Mouse (Mus musculus) erythroblast, embryonic 14.5 days (primary cell): ENCODE data around the gene Dtx1.

Experiments used
- GATA1 ChIP-seq: IDR thresholded peaks from 2 replicates; pipeline ENCODE4 v1.6.1; 2012; ENCODE audit warnings: low read length, inconsistent platforms, mixed read lengths
- TAL1 ChIP-seq: IDR thresholded peaks from 3 replicates; pipeline ENCODE4 v1.6.1; 2012; ENCODE audit warnings: low read length, inconsistent platforms, mixed read lengths

DNA sequence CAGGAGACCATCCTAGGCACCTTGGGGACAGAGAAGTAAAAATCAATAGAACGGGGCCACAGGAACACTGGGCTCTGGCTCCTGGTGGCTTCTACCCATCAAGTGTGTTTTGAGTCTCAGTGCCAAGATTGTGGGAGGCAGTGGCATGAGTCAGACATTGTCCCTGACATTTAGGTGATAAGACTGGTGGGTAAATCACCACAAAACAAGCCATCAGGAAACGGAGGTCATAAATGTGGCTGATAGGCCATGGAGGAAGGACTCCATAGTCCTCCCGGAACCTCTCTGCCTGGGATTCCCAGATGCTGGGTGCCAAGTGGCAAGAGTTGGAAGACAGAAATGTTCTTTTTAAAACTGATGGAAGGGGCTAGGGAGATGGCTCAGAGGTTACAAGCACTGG, 67.5 kb downstream of the Dtx1 start:
- no peak for TF ChIP-seq TAL1
- TF ChIP-seq GATA1 = no peak
